Mouse (Mus musculus) MEL (cell line): ENCODE measurements at regions not wholly inside any gene's neighbourhood (a gene's known extent, or its start where the extent isn't known, plus 50 kb on each side); places are given as distances from the start of the nearest gene placed in this dataset.

Experiments used
- DNase-seq: peaks from one replicate; pipeline ENCODE4 v3.0.0; 2011; ENCODE audit warnings: low read depth, low spot score
- H3K27ac ChIP-seq: 2 replicates; pipeline ENCODE4 v1.5.1; 2012; ENCODE audit warnings: low read depth, mild to moderate bottlenecking, control low read depth, low read length, moderate library complexity; ENCODE audit not compliant: control insufficient read depth
- H3K27me3 ChIP-seq, 2 experiments: fragments of 150-350 bp in 1 of 2; sonication (generic) in 1 of 2; 2 replicates each; pipeline ENCODE4 v1.6.1; 2012; ENCODE audit warnings: low read length in 2 of 2, mild to moderate bottlenecking in 2 of 2, improper control_type of control experiment in 1 of 2, moderate library complexity in 1 of 2; ENCODE audit not compliant: insufficient read depth in 2 of 2, control insufficient read depth in 1 of 2
- H3K36me3 ChIP-seq, 2 experiments: 2 replicates each; pipeline ENCODE4 v1.6.1; 2012 to 2014; ENCODE audit warnings: low read length in 2 of 2, improper control_type of control experiment in 1 of 2, inconsistent platforms in 1 of 2, mild to moderate bottlenecking in 1 of 2; ENCODE audit not compliant: insufficient read depth in 2 of 2, control insufficient read depth in 1 of 2
- H3K4me1 ChIP-seq, 2 experiments: fragments of 150-350 bp in 1 of 2; sonication (generic) in 1 of 2; 2 replicates each; pipeline ENCODE4 v1.6.1; 2012; ENCODE audit warnings: low read length in 2 of 2, improper control_type of control experiment in 1 of 2, mild to moderate bottlenecking in 1 of 2; ENCODE audit not compliant: insufficient read depth in 2 of 2, control insufficient read depth in 1 of 2
- H3K4me3 ChIP-seq, 2 experiments: fragments of 150-350 bp in 1 of 2; sonication (generic) in 1 of 2; 2 replicates each; pipeline ENCODE4 v1.5.1; 2012; ENCODE audit warnings: low read depth in 2 of 2, low read length in 2 of 2, mild to moderate bottlenecking in 2 of 2, moderate library complexity in 2 of 2, control low read depth in 1 of 2, improper control_type of control experiment in 1 of 2; ENCODE audit not compliant: control insufficient read depth in 1 of 2, insufficient read depth in 1 of 2
- H3K79me2 ChIP-seq: 2 replicates; pipeline ENCODE4 v1.6.1; 2012; ENCODE audit warnings: mild to moderate bottlenecking, low read length, moderate library complexity; ENCODE audit not compliant: control insufficient read depth, poor library complexity, insufficient read depth
- H3K9ac ChIP-seq: 2 replicates; pipeline ENCODE4 v1.6.1; 2012; ENCODE audit warnings: low read depth, mild to moderate bottlenecking, control low read depth, low read length, moderate library complexity; ENCODE audit not compliant: control insufficient read depth, poor library complexity, severe bottlenecking
- H3K9me3 ChIP-seq: fragments of 150-350 bp; sonication (generic); replicated peaks from 2 replicates; pipeline ENCODE4 v1.6.1; 2012; ENCODE audit warnings: mild to moderate bottlenecking, low read length, improper control_type of control experiment, moderate library complexity; ENCODE audit not compliant: insufficient read depth
- E2F4 ChIP-seq: IDR thresholded peaks from 2 replicates; pipeline ENCODE4 v1.6.1; 2011; ENCODE audit warnings: low read depth, low read length, improper control_type of control experiment, borderline replicate concordance
- ELF1 ChIP-seq: IDR thresholded peaks from 2 replicates; pipeline ENCODE4 v1.6.1; 2014; ENCODE audit warnings: low read depth, mild to moderate bottlenecking, inconsistent platforms, low read length, improper control_type of control experiment, moderate library complexity
- GABPA ChIP-seq: IDR thresholded peaks from 2 replicates; pipeline ENCODE4 v1.6.1; 2012; ENCODE audit warnings: low read depth, mild to moderate bottlenecking, inconsistent platforms, low read length, improper control_type of control experiment, moderate library complexity
- GATA1 ChIP-seq: IDR thresholded peaks from 2 replicates; pipeline ENCODE4 v1.6.1; 2011; ENCODE audit warnings: low read depth, low read length, improper control_type of control experiment
- HCFC1 ChIP-seq: IDR thresholded peaks from 2 replicates; pipeline ENCODE4 v1.6.1; 2012; ENCODE audit warnings: low read depth, mild to moderate bottlenecking, inconsistent platforms, low read length, improper control_type of control experiment, moderate library complexity
- MAFK ChIP-seq: IDR thresholded peaks from 2 replicates; pipeline ENCODE4 v1.6.1; 2011; ENCODE audit warnings: low read depth, mild to moderate bottlenecking, low read length, improper control_type of control experiment, borderline replicate concordance
- MEF2A ChIP-seq: IDR thresholded peaks from 2 replicates; pipeline ENCODE4 v1.6.1; 2014; ENCODE audit warnings: low read depth, mild to moderate bottlenecking, inconsistent platforms, low read length, improper control_type of control experiment; ENCODE audit not compliant: poor library complexity, insufficient replicate concordance, severe bottlenecking; ENCODE audit errors: extremely low read depth
- MYB ChIP-seq: IDR thresholded peaks from 2 replicates; pipeline ENCODE4 v1.6.1; 2011; ENCODE audit warnings: mild to moderate bottlenecking, low read depth, low read length, improper control_type of control experiment
- NRF1 ChIP-seq: IDR thresholded peaks from 2 replicates; pipeline ENCODE4 v1.6.1; 2014; ENCODE audit warnings: low read depth, mild to moderate bottlenecking, inconsistent platforms, low read length, improper control_type of control experiment, moderate library complexity; ENCODE audit not compliant: poor library complexity, insufficient read depth, severe bottlenecking
- POLR2A ChIP-seq, 2 experiments: IDR thresholded peaks; 2 replicates each; pipeline ENCODE4 v1.6.1; 2011 to 2012; ENCODE audit warnings: low read length in 2 of 2, mild to moderate bottlenecking in 2 of 2, control low read depth in 1 of 2, improper control_type of control experiment in 1 of 2, low read depth in 1 of 2, moderate library complexity in 1 of 2; ENCODE audit not compliant: control insufficient read depth in 1 of 2, insufficient read depth in 1 of 2, poor library complexity in 1 of 2
- POLR2AphosphoS2 ChIP-seq: IDR thresholded peaks from 2 replicates; pipeline ENCODE4 v1.6.1; 2011; ENCODE audit warnings: low read length, improper control_type of control experiment
- RAD21 ChIP-seq: IDR thresholded peaks from 2 replicates; pipeline ENCODE4 v1.6.1; 2011; ENCODE audit warnings: mild to moderate bottlenecking, low read depth, low read length, improper control_type of control experiment
- RCOR1 ChIP-seq: IDR thresholded peaks from 2 replicates; pipeline ENCODE4 v1.6.1; 2012; ENCODE audit warnings: low read depth, mild to moderate bottlenecking, inconsistent platforms, low read length, improper control_type of control experiment
- SIN3A ChIP-seq: IDR thresholded peaks from 2 replicates; pipeline ENCODE4 v1.6.1; 2012; ENCODE audit warnings: low read length, improper control_type of control experiment, inconsistent platforms
- SMC3 ChIP-seq: IDR thresholded peaks from 2 replicates; pipeline ENCODE4 v1.6.1; 2011; ENCODE audit warnings: low read depth, low read length, improper control_type of control experiment
- TCF12 ChIP-seq: IDR thresholded peaks from 2 replicates; pipeline ENCODE4 v1.6.1; 2014; ENCODE audit warnings: low read depth, mild to moderate bottlenecking, inconsistent platforms, low read length, improper control_type of control experiment, moderate library complexity
- USF2 ChIP-seq, 2 experiments: IDR thresholded peaks; 2 replicates each; pipeline ENCODE4 v1.6.1; 2011 to 2012; ENCODE audit warnings: improper control_type of control experiment in 2 of 2, low read length in 2 of 2, borderline replicate concordance in 1 of 2, inconsistent platforms in 1 of 2, low read depth in 1 of 2, mild to moderate bottlenecking in 1 of 2; ENCODE audit not compliant: insufficient read depth in 1 of 2
- ZKSCAN1 ChIP-seq: IDR thresholded peaks from 2 replicates; pipeline ENCODE4 v1.6.1; 2012; ENCODE audit warnings: low read depth, mild to moderate bottlenecking, inconsistent platforms, low read length, improper control_type of control experiment, moderate library complexity
- ZNF384 ChIP-seq: IDR thresholded peaks from 2 replicates; pipeline ENCODE4 v1.6.1; 2012; ENCODE audit warnings: low read depth, mild to moderate bottlenecking, inconsistent platforms, low read length, improper control_type of control experiment

DNA sequence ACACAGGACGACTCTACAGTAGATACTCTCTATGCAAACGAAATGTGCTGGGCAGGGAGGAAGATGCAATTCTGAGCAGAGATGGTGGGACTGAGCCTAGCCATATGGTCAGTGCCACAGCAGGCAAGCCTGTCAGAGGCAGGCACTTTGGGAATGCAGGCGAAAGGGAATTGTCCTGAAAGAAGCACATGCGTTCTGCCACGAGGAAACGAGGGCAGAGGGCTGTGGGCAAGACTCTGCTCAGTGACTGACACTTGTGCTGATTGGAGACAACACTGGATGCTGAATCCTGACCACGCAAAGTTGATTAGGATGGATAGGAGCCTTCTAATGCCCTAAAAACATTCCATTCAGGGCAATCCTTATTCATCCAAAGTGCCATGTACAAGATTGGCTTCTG is 350.5 kb upstream of the Fam92a start:
- DNase-seq: no peak
- Histone ChIP-seq H3K9ac (no peak overlapping the region), H3K79me2 (no peaks in the 10 kb centered on the region), H3K4me3 (no peak overlapping the region), H3K4me1 (no peaks in the 10 kb centered on the region), H3K27ac (no peak overlapping the region), H3K36me3 (no peaks in the 10 kb centered on the region), H3K9me3 (no peaks in the 10 kb centered on the region), H3K27me3 (no peaks in the 10 kb centered on the region)
- TF ChIP-seq MEF2A (no peak), E2F4 (no peak), ELF1 (no peak), GATA1 (no peak), MYB (no peak)

DNA sequence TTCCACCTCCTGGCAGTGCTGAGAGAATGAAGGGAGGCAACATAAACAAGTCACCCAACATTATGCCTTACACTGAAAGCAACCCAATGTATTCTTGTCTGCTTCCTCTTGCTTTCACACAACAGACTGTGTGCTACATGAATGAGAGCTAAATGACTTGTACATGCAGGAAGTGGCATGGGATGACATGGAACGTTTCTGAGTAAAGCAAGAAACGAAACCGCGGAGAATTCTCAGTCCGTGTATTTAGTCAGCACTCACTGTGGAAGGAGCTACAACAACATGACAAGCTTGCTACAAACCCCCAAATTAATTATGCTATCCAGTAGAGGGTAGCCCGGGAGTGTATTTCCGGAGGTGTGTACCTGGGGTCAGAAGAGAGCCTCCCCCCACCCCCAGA is 349.4 kb upstream of the Fam92a start:
- H3K79me2 ChIP-seq: no peaks in the 10 kb centered on the region
- DNase-seq: no peak
- TF ChIP-seq TCF12 (no peak), RAD21 (no peak), ZKSCAN1 (no peak), ZNF384 (no peak), NRF1 (no peak), GABPA (no peak), MAFK (no peak), SIN3A (no peak), GATA1 (no peak), SMC3 (no peak), HCFC1 (no peak), POLR2AphosphoS2 (no peak), RCOR1 (no peak), USF2 (IDR thresholded peaks at IDR 0.05; ENCODE audit: borderline replicate concordance in 1 of 2, insufficient read depth in 1 of 2, low read depth in 1 of 2, low read length in 2 of 2) (no peak), POLR2A (IDR thresholded peaks at IDR 0.05; ENCODE audit: control insufficient read depth in 1 of 2, insufficient read depth in 1 of 2, low read depth in 1 of 2, low read length in 2 of 2, poor library complexity in 1 of 2) (no peak)
- TF ChIP-seq, all 39 proteins: peak for 0
- no peak overlapping the region for H3K27ac ChIP-seq
- H3K4me1 ChIP-seq: no peaks in the 10 kb centered on the region
- no peak overlapping the region for H3K4me3 ChIP-seq
- H3K36me3 ChIP-seq: no peaks in the 10 kb centered on the region
- no peaks in the 10 kb centered on the region for H3K9me3 ChIP-seq
- no peaks in the 10 kb centered on the region for H3K27me3 ChIP-seq
- H3K9ac ChIP-seq: no peak overlapping the region
